Mouse (Mus musculus): Measurements from ENCODE around the gene Ankrd53. TPM values are rescaled to one million over a fixed set of nuclear protein-coding genes. Genes with fewer than 3 reads are reported as not detected.

Ankrd53 gene
- total RNA-seq, 1 experiment from 2014 or later: not detected

DNA sequence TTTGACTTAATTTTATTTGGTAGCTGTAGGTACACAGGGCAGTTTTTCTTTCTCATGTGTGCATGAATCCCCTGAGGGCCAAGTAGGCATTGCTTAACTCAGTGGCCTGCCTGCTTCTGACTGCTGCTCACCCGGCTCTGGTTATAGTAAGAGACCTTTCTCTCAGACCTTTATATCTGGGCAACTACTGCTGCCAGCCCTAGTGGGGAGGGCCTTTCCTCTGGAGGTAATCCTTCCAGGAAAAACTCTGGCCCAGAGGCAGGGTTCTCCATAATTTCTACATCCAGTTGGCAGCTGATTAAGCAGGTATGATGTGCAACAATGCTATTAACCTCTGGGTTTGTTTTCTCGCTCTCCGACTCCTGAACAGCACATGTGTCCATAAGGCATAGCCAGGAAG lies 40.4 kb downstream of the Ankrd53 start:
- ATAC-seq (replicated peaks; ENCODE audit: insufficient number of reproducible peaks, low FRiP score, low TSS enrichment, poor library complexity, severe bottlenecking): no peak

GRCm38 (mm10) chr6:83815801-83816200 lies 53.4 kb downstream of the Ankrd53 start:
- no peak for ATAC-seq (replicated peaks; ENCODE audit: insufficient number of reproducible peaks, low FRiP score, low TSS enrichment, poor library complexity, severe bottlenecking)

Other genes starting within 250 kb of the Ankrd53 start
- 0.97 TPM in 1 of 3 replicates, not detected in the others for gene Actg2, start 226.4 kb upstream of the Ankrd53 start, total RNA-seq (2017)
- 3.2 to 19.3 TPM (median 3.9 TPM) in 3 replicates for gene Stambp, start 189.9 kb upstream of the Ankrd53 start, total RNA-seq (2017)
- not detected in 3 replicates for gene Clec4f, start 106.5 kb upstream of the Ankrd53 start, total RNA-seq (2017)
- not detected in 3 replicates for gene Cd207, start 84.8 kb upstream of the Ankrd53 start, total RNA-seq (2017)
- gene Vax2, start 51.4 kb upstream of the Ankrd53 start, total RNA-seq (2017): not detected in 3 replicates
- not detected in 3 replicates for gene Atp6v1b1, start 19.7 kb upstream of the Ankrd53 start, total RNA-seq (2017)
- 28.5 to 36.4 TPM (median 35.7 TPM) in 3 replicates for gene Tex261, start 13.2 kb downstream of the Ankrd53 start, total RNA-seq (2017)
- gene Nagk, start 32.3 kb downstream of the Ankrd53 start, total RNA-seq (2017): 24.2 to 28.4 TPM (median 24.6 TPM) in 3 replicates
- 16.8 to 28.8 TPM (median 20.6 TPM) in 3 replicates for gene Paip2b, start 69.1 kb downstream of the Ankrd53 start, total RNA-seq (2017)
- gene Zfp638, start 104.5 kb downstream of the Ankrd53 start, total RNA-seq (2017): 186 to 334 TPM (median 275 TPM) in 3 replicates
- not detected in 3 replicates for gene Dysf, start 245.9 kb downstream of the Ankrd53 start, total RNA-seq (2017)

All from monocyte, adult 5-6 weeks (primary cell).